In genomic region chr3:17801479-17801878, GRCm38 (mm10) we compare ENCODE assay signal across 20 mouse cellular contexts.
DNase-seq lines count a peak whose midpoint lies in the region; ATAC-seq and TF ChIP-seq lines count a peak whose summit lies in the region.
"Had no signal": no experiment of that assay in that cellular context is flagged by ENCODE, and none has a peak within 500 bp of the region (broad histone marks: within the 10 kb centered on the region; RNA-seq: fewer than 3 reads in every experiment).

No protein-coding gene starts in this region.

- DNase-seq in left cerebral cortex, adult 2 months (ENCODE audit: extremely low spot score in 1 of 2, low spot score in 2 of 2): no peak
- no peak for DNase-seq in left cerebral cortex, postnatal 14 days (ENCODE audit: low spot score in 2 of 2)
- DNase-seq in hindbrain, embryonic 14.5 days (ENCODE audit: low spot score): no peak
- no peak for DNase-seq in hindbrain, postnatal 0 days (ENCODE audit: low spot score)
- DNase-seq in midbrain, postnatal 0 days (ENCODE audit: low spot score): no peak
- DNase-seq in retina, embryonic 14.5 days (ENCODE audit: low spot score): no peak
- DNase-seq in gastrocnemius, postnatal 10 days: no peak
- DNase-seq: adrenal gland, adult 2 months; cerebellum, adult 11-12 months; cerebellum, postnatal 14 days; heart, postnatal 4 days; kidney, adult 9 months; kidney, postnatal 14 days; lung, postnatal 4 days; retina, postnatal 1 day; thymus, postnatal 4 days had no signal

- H3K4me2 ChIP-seq in hindbrain, embryonic 14.5 days (replicated peaks): peak overlapping the region; percentile 40
- H3K4me2 ChIP-seq in hindbrain, postnatal 0 days (ENCODE audit: low read depth, low read length): no peak overlapping the region
- peak overlapping the region; percentile 40 for H3K4me2 ChIP-seq in midbrain, postnatal 0 days (ENCODE audit: low read depth, low read length, poor library complexity, severe bottlenecking)
- H3K4me2 ChIP-seq: heart, embryonic 15.5 days; intestine, embryonic 15.5 days; stomach, embryonic 15.5 days had no signal

- TF ChIP-seq CTCF in left cerebral cortex, adult 2 months (IDR thresholded peaks at IDR 0.05): no peak
- TF ChIP-seq CTCF in hindbrain, postnatal 0 days (IDR thresholded peaks at IDR 0.05; ENCODE audit: low read depth): no peak
- TF ChIP-seq CTCF in midbrain, postnatal 0 days (IDR thresholded peaks at IDR 0.05): no peak

- intact Hi-C loops in left cerebral cortex, adult 2 months (cut with DNase I): no loop called here
- intact Hi-C loops in left cerebral cortex, postnatal 14 days (cut with DNase I): no loop called here

- H3K9me3 ChIP-seq in hindbrain, embryonic 14.5 days (ENCODE audit: control insufficient read depth, low read length): no peaks in the 10 kb centered on the region
- no peaks in the 10 kb centered on the region for H3K9me3 ChIP-seq in hindbrain, postnatal 0 days (ENCODE audit: low read length)
- no peaks in the 10 kb centered on the region for H3K9me3 ChIP-seq in midbrain, postnatal 0 days (ENCODE audit: low read length)
- H3K9me3 ChIP-seq: heart, embryonic 15.5 days; intestine, embryonic 15.5 days; stomach, embryonic 15.5 days had no signal

- 45% methylated on average over 5 of the region's 5 CpGs for WGBS in hindbrain, embryonic 14.5 days
- WGBS in hindbrain, postnatal 0 days: 60% methylated on average over 5 of the region's 5 CpGs
- WGBS in midbrain, postnatal 0 days: 36% methylated on average over 5 of the region's 5 CpGs

- no peak overlapping the region for H3K4me3 ChIP-seq in left cerebral cortex, adult 2 months
- H3K4me3 ChIP-seq in hindbrain, embryonic 14.5 days (replicated peaks; ENCODE audit: low read length): no peak overlapping the region
- H3K4me3 ChIP-seq in hindbrain, postnatal 0 days (ENCODE audit: low read length): no peak overlapping the region
- H3K4me3 ChIP-seq in midbrain, postnatal 0 days (ENCODE audit: low read depth, low read length): no peak overlapping the region
- H3K4me3 ChIP-seq: heart, embryonic 15.5 days; intestine, embryonic 15.5 days; myocyte; stomach, embryonic 15.5 days had no signal

- peak overlapping the region; percentile 9; the same call in 1 of the 2 replicates for H3K27ac ChIP-seq in left cerebral cortex, adult 2 months
- peak overlapping the region; percentile 73 for H3K27ac ChIP-seq in hindbrain, embryonic 14.5 days
- H3K27ac ChIP-seq in hindbrain, postnatal 0 days: peak overlapping the region; percentile 32
- H3K27ac ChIP-seq in midbrain, postnatal 0 days (ENCODE audit: low read depth, low read length): peak overlapping the region; percentile 40; the same call in 1 of the 2 replicates
- H3K27ac ChIP-seq: heart, embryonic 15.5 days; intestine, embryonic 15.5 days; stomach, embryonic 15.5 days had no signal

- peaks cover 5% of the 10 kb centered on the region for H3K36me3 ChIP-seq in hindbrain, embryonic 14.5 days (replicated peaks; ENCODE audit: control insufficient read depth, insufficient read depth)
- no peaks in the 10 kb centered on the region for H3K36me3 ChIP-seq in hindbrain, postnatal 0 days (ENCODE audit: insufficient read depth, low read length)
- H3K36me3 ChIP-seq in midbrain, postnatal 0 days (ENCODE audit: insufficient read depth, low read length): no peaks in the 10 kb centered on the region
- H3K36me3 ChIP-seq: heart, embryonic 15.5 days; intestine, embryonic 15.5 days; stomach, embryonic 15.5 days had no signal

- ATAC-seq in hindbrain, embryonic 14.5 days (ENCODE audit: low FRiP score): peak; percentile 16; the same call in 1 of the 2 replicates
- no peak; the same call in 1 of the 2 replicates for ATAC-seq in hindbrain, postnatal 0 days
- 0 out of 2 replicates have a peak, but pooled peaks have one; percentile 13 for ATAC-seq in midbrain, postnatal 0 days (ENCODE audit: low FRiP score)
- ATAC-seq: intestine, embryonic 15.5 days had no signal

- peaks cover 16% of the 10 kb centered on the region; the same call in 1 of the 2 replicates for H3K4me1 ChIP-seq in hindbrain, embryonic 14.5 days (replicated peaks; ENCODE audit: control insufficient read depth, insufficient read depth, low read length)
- no peaks in the 10 kb centered on the region for H3K4me1 ChIP-seq in hindbrain, postnatal 0 days (ENCODE audit: insufficient read depth, low read length)
- no peaks in the 10 kb centered on the region for H3K4me1 ChIP-seq in midbrain, postnatal 0 days (ENCODE audit: insufficient read depth, low read length)
- H3K4me1 ChIP-seq: heart, embryonic 15.5 days; intestine, embryonic 15.5 days; stomach, embryonic 15.5 days had no signal

- H3K9ac ChIP-seq in hindbrain, embryonic 14.5 days: peak overlapping the region; percentile 46
- H3K9ac ChIP-seq in hindbrain, postnatal 0 days (replicated peaks; ENCODE audit: low read length): no peak overlapping the region
- peak overlapping the region; percentile 34; the same call in 1 of the 2 replicates for H3K9ac ChIP-seq in midbrain, postnatal 0 days (replicated peaks; ENCODE audit: low read length, poor library complexity, severe bottlenecking)
- H3K9ac ChIP-seq: heart, embryonic 15.5 days; intestine, embryonic 15.5 days; stomach, embryonic 15.5 days had no signal

- H3K27me3 ChIP-seq in hindbrain, embryonic 14.5 days (ENCODE audit: control insufficient read depth, insufficient read depth, low read length): no peaks in the 10 kb centered on the region
- H3K27me3 ChIP-seq in hindbrain, postnatal 0 days (ENCODE audit: insufficient read depth, low read length): no peaks in the 10 kb centered on the region
- no peaks in the 10 kb centered on the region for H3K27me3 ChIP-seq in midbrain, postnatal 0 days (ENCODE audit: insufficient read depth, low read length)

Comparison
In these comparisons a context has a peak if more than half of its experiments do, and no peak if none do; other contexts are left out.
1. H3K27ac ChIP-seq: peak in every context shown above with its lines; median percentile 73 in hindbrain, embryonic 14.5 days; 40 in midbrain, postnatal 0 days; 32 in hindbrain, postnatal 0 days; 9 in left cerebral cortex, adult 2 months.